8 mouse cellular contexts compared by ENCODE assay signal in the genomic region with DNA sequence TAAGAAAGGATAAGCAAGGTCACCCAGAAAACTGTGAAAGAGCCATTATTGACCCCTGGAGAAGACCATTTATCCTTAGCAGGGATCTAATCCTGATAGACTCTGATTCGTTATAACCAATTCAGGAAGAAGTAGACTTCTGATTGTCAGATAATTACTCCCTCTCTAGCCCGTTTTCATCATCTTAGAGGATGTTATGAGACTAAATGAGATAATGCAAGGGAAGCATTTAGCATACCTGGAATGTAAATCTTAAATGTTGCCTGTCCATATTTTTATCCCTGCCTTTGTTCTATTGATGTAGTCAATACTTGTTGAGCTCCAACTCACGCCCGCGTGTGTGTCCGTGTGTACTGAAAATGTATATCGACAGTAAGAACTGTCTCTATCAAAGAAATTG. TPM values are rescaled to one million over a fixed set of nuclear protein-coding genes. Genes with fewer than 3 reads are reported as not detected.
DNase-seq lines count a peak whose midpoint lies in the region; ATAC-seq and TF ChIP-seq lines count a peak whose summit lies in the region.

No protein-coding gene starts in this region.

- WGBS in kidney, postnatal 0 days = 53% methylated on average over 7 of the region's 7 CpGs
- WGBS in hindbrain, embryonic 15.5 days = 41% methylated on average over 7 of the region's 7 CpGs
- WGBS in midbrain, postnatal 0 days = 36% methylated on average over 7 of the region's 7 CpGs

- H3K27me3 ChIP-seq in kidney, postnatal 0 days (ENCODE audit: insufficient read depth, low read length) = no peaks in the 10 kb centered on the region
- no peaks in the 10 kb centered on the region for H3K27me3 ChIP-seq in hindbrain, embryonic 15.5 days
- no peaks in the 10 kb centered on the region for H3K27me3 ChIP-seq in midbrain, postnatal 0 days (ENCODE audit: insufficient read depth, low read length)

- no peak for ATAC-seq in kidney, postnatal 0 days (replicated peaks; ENCODE audit: low FRiP score, low read depth)
- peak; percentile 1; the same call in 1 of the 2 replicates for ATAC-seq in hindbrain, embryonic 15.5 days (ENCODE audit: low FRiP score, low read depth)
- ATAC-seq in midbrain, postnatal 0 days (ENCODE audit: low FRiP score) = no peak

- H3K36me3 ChIP-seq in kidney, postnatal 0 days (ENCODE audit: insufficient read depth, low read length) = no peaks in the 10 kb centered on the region
- H3K36me3 ChIP-seq in hindbrain, embryonic 15.5 days = no peaks in the 10 kb centered on the region
- H3K36me3 ChIP-seq in midbrain, postnatal 0 days (ENCODE audit: insufficient read depth, low read length) = no peaks in the 10 kb centered on the region

- peak overlapping the region; percentile 85 for H3K27ac ChIP-seq in kidney, postnatal 0 days
- peak overlapping the region; percentile 49; the same call in 1 of the 2 replicates for H3K27ac ChIP-seq in cortical plate, adult 2 months (ENCODE audit: insufficient read depth, low read length)
- peak overlapping the region; percentile 83 for H3K27ac ChIP-seq in hindbrain, embryonic 15.5 days (replicated peaks)
- peak overlapping the region; percentile 78 for H3K27ac ChIP-seq in midbrain, postnatal 0 days (ENCODE audit: low read depth, low read length)

- H3K4me3 ChIP-seq in kidney, postnatal 0 days (replicated peaks; ENCODE audit: low read depth, low read length) = peak overlapping the region; percentile 44
- H3K4me3 ChIP-seq in cortical plate, adult 2 months (ENCODE audit: insufficient read depth, low read length) = peak overlapping the region; percentile 70
- peak overlapping the region; percentile 53 for H3K4me3 ChIP-seq in hindbrain, embryonic 15.5 days
- H3K4me3 ChIP-seq in midbrain, postnatal 0 days (ENCODE audit: low read depth, low read length) = peak overlapping the region; percentile 66

- 0 out of 2 replicates have a peak, but pooled peaks cover 4% of the 10 kb centered on the region for H3K4me1 ChIP-seq in kidney, postnatal 0 days (replicated peaks; ENCODE audit: insufficient read depth, low read length)
- H3K4me1 ChIP-seq in cortical plate, adult 2 months (ENCODE audit: control insufficient read depth, insufficient read depth, low read length) = no peaks in the 10 kb centered on the region; the same call in 1 of the 2 replicates
- H3K4me1 ChIP-seq in hindbrain, embryonic 15.5 days (replicated peaks) = peaks cover 21% of the 10 kb centered on the region
- 0 out of 2 replicates have a peak, but pooled peaks cover 3% of the 10 kb centered on the region for H3K4me1 ChIP-seq in midbrain, postnatal 0 days (ENCODE audit: insufficient read depth, low read length)

- peak overlapping the region; percentile 66 for H3K9ac ChIP-seq in kidney, postnatal 0 days (ENCODE audit: low read depth, low read length)
- H3K9ac ChIP-seq in hindbrain, embryonic 15.5 days = peak overlapping the region; percentile 63
- H3K9ac ChIP-seq in midbrain, postnatal 0 days (replicated peaks; ENCODE audit: low read length, poor library complexity, severe bottlenecking) = peak overlapping the region; percentile 86

- no peak for TF ChIP-seq CTCF in kidney, postnatal 0 days (IDR thresholded peaks at IDR 0.05; ENCODE audit: low read depth)
- TF ChIP-seq CTCF in cortical plate, adult 2 months (IDR thresholded peaks at IDR 0.05; ENCODE audit: extremely low read depth, insufficient read depth, low read length) = no peak
- no peak for TF ChIP-seq CTCF in midbrain, postnatal 0 days (IDR thresholded peaks at IDR 0.05)

- H3K9me3 ChIP-seq in kidney, postnatal 0 days (replicated peaks; ENCODE audit: low read length) = no peaks in the 10 kb centered on the region
- H3K9me3 ChIP-seq in hindbrain, embryonic 15.5 days = no peaks in the 10 kb centered on the region
- no peaks in the 10 kb centered on the region for H3K9me3 ChIP-seq in midbrain, postnatal 0 days (ENCODE audit: low read length)

- no peak for DNase-seq in kidney, postnatal 0 days (ENCODE audit: low spot score)
- DNase-seq in kidney, adult 11 months = no peak
- DNase-seq in midbrain, postnatal 0 days (ENCODE audit: low spot score) = peak; percentile 11
- DNase-seq in spleen, postnatal 36 days (ENCODE audit: low spot score in 2 of 2) = no peak
- no peak for DNase-seq in frontal cortex, postnatal 25 days (ENCODE audit: low spot score in 2 of 2)
- no peak for DNase-seq in thymus, postnatal 4 days

- no peak for TF ChIP-seq POLR2A in cortical plate, adult 2 months (IDR thresholded peaks at IDR 0.05; ENCODE audit: extremely low read depth, insufficient read depth, low read length)

- H3K4me2 ChIP-seq in kidney, postnatal 0 days (ENCODE audit: low read length) = peak overlapping the region; percentile 53
- H3K4me2 ChIP-seq in hindbrain, embryonic 15.5 days = peak overlapping the region; percentile 74
- peak overlapping the region; percentile 52 for H3K4me2 ChIP-seq in midbrain, postnatal 0 days (ENCODE audit: low read depth, low read length, poor library complexity, severe bottlenecking)

RNA-seq across cellular contexts. Expression of gene Them4, which starts 0.6 kb away (rescaled TPM):
- 20.2 and 21.5 TPM in 2 replicates for polyA plus RNA-seq in kidney, postnatal 0 days (2015; fragmentation: Nextera tagmentation; extraction: Ambion mirVana)
- polyA plus RNA-seq in cortical plate, adult 2 months (2012; rRNA removed) = 19.3 and 22.3 TPM in 2 replicates
- polyA plus RNA-seq in hindbrain, embryonic 15.5 days (2015; fragmentation: Nextera tagmentation; extraction: Ambion mirVana) = 56.1 and 57.7 TPM in 2 replicates
- 28.7 and 32.7 TPM in 2 replicates for total RNA-seq in midbrain, postnatal 0 days (2014; rRNA removed)
- polyA plus RNA-seq in midbrain, postnatal 0 days (2015; fragmentation: Nextera tagmentation; extraction: Ambion mirVana) = 72.9 and 73.0 TPM in 2 replicates

RNA-seq across cellular contexts. Expression of gene Them5, which starts 31.4 kb away (rescaled TPM):
- 0.09 TPM in 1 of 2 replicates, not detected in the other for polyA plus RNA-seq in kidney, postnatal 0 days (2015; fragmentation: Nextera tagmentation; extraction: Ambion mirVana)
- polyA plus RNA-seq in cortical plate, adult 2 months (2012; rRNA removed) = not detected in 2 replicates
- polyA plus RNA-seq in hindbrain, embryonic 15.5 days (2015; fragmentation: Nextera tagmentation; extraction: Ambion mirVana) = 0.19 and 0.21 TPM in 2 replicates
- 0.16 TPM in 1 of 2 replicates, not detected in the other for total RNA-seq in midbrain, postnatal 0 days (2014; rRNA removed)
- polyA plus RNA-seq in midbrain, postnatal 0 days (2015; fragmentation: Nextera tagmentation; extraction: Ambion mirVana) = not detected in 2 replicates

RNA-seq across cellular contexts. Expression of gene Gm4778, which starts 46.7 kb away (rescaled TPM):
- polyA plus RNA-seq in kidney, postnatal 0 days (2015; fragmentation: Nextera tagmentation; extraction: Ambion mirVana) = not detected in 2 replicates
- polyA plus RNA-seq in cortical plate, adult 2 months (2012; rRNA removed) = not detected in 2 replicates
- not detected in 2 replicates for polyA plus RNA-seq in hindbrain, embryonic 15.5 days (2015; fragmentation: Nextera tagmentation; extraction: Ambion mirVana)
- not detected in 2 replicates for total RNA-seq in midbrain, postnatal 0 days (2014; rRNA removed)
- polyA plus RNA-seq in midbrain, postnatal 0 days (2015; fragmentation: Nextera tagmentation; extraction: Ambion mirVana) = not detected in 2 replicates

RNA-seq across cellular contexts. Expression of gene C2cd4d, which starts 51.7 kb away (rescaled TPM):
- polyA plus RNA-seq in kidney, postnatal 0 days (2015; fragmentation: Nextera tagmentation; extraction: Ambion mirVana) = 0.50 and 0.75 TPM in 2 replicates
- polyA plus RNA-seq in cortical plate, adult 2 months (2012; rRNA removed) = 0.61 and 0.70 TPM in 2 replicates
- polyA plus RNA-seq in hindbrain, embryonic 15.5 days (2015; fragmentation: Nextera tagmentation; extraction: Ambion mirVana) = 2.4 and 3.3 TPM in 2 replicates
- 1.7 and 2.8 TPM in 2 replicates for total RNA-seq in midbrain, postnatal 0 days (2014; rRNA removed)
- polyA plus RNA-seq in midbrain, postnatal 0 days (2015; fragmentation: Nextera tagmentation; extraction: Ambion mirVana) = 1.7 and 2.2 TPM in 2 replicates
